Mouse (Mus musculus) midbrain, embryonic 15.5 days (tissue): ENCODE measurements around the gene Dpagt1. TPM values are rescaled to one million over a fixed set of nuclear protein-coding genes. Genes with fewer than 3 reads are reported as not detected.

ENCODE experiments used
- ATAC-seq: fragments of 200-750 bp; cut with Nextera tagmentation; replicated peaks from 2 replicates; pipeline ENCODE4 v1.8.0; 2017; ENCODE audit warnings: moderate TSS enrichment
- H3K27ac ChIP-seq: fragments of 300-500 bp; sonication (generic); 2 replicates; pipeline ENCODE4 v1.5.1; 2015; ENCODE audit warnings: mild to moderate bottlenecking, inconsistent platforms
- H3K27me3 ChIP-seq: fragments of 300-500 bp; sonication (generic); replicated peaks from 2 replicates; pipeline ENCODE4 v1.6.1; 2015; ENCODE audit warnings: inconsistent platforms
- H3K36me3 ChIP-seq: fragments of 300-500 bp; sonication (generic); replicated peaks from 2 replicates; pipeline ENCODE4 v1.6.1; 2015; ENCODE audit warnings: inconsistent platforms
- H3K4me1 ChIP-seq: fragments of 300-500 bp; sonication (generic); 2 replicates; pipeline ENCODE4 v1.6.1; 2015; ENCODE audit warnings: inconsistent platforms
- H3K4me2 ChIP-seq: fragments of 300-500 bp; sonication (generic); 2 replicates; pipeline ENCODE4 v1.6.1; 2015; ENCODE audit warnings: inconsistent platforms, mild to moderate bottlenecking, moderate library complexity
- H3K4me3 ChIP-seq: fragments of 300-500 bp; sonication (generic); 2 replicates; pipeline ENCODE4 v1.5.1; 2015; ENCODE audit warnings: mild to moderate bottlenecking, inconsistent platforms
- H3K9ac ChIP-seq: fragments of 300-500 bp; sonication (generic); 2 replicates; pipeline ENCODE4 v1.6.1; 2015; ENCODE audit warnings: mild to moderate bottlenecking, inconsistent platforms
- H3K9me3 ChIP-seq: fragments of 300-500 bp; sonication (generic); 2 replicates; pipeline ENCODE4 v1.6.1; 2016; ENCODE audit warnings: inconsistent platforms
- WGBS: fragments of 180-500 bp; shearing (Covaris S2); methylation state at CpG from one replicate; pipeline ENCODE4 v1.1.7; 2015; ENCODE audit warnings: mixed read lengths; 5-methylcytosine and 5-hydroxymethylcytosine counted together
- polyA plus RNA-seq: library from polyadenylated mRNA; unstranded; fragments of >200 nt; fragmentation: Nextera tagmentation; extraction: Ambion mirVana; gene quantifications from 2 replicates; pipeline ENCODE4 v1.2.1, GENCODE M21; 2015

Gene Dpagt1
- polyA plus RNA-seq, 1 experiment from 2014 or later, result 36.5 TPM

DNA sequence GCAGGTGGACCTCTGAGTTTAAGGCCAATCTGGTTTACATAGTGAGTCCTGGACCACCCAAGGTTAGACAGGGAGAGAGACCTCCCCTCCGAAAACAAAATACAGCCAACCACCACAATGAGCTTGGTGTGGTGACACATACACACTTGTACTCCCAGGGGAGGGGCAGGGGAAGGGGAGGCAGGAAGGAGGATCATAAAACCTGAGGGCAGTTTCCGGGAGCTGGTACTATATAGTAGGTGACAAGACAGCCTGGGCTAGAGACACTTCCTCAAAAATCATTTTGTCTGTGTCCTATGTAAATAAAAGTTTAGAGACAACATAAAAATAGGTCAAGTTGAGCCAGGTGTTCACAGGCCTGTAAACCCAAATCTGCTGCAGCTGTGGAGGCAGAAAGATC lies 18.6 kb upstream of the Dpagt1 start:
- no peak overlapping the region for H3K9ac ChIP-seq
- H3K4me1 ChIP-seq, result peaks cover 17% of the 10 kb centered on the region
- no peak overlapping the region for H3K27ac ChIP-seq
- no peak for ATAC-seq
- no peak overlapping the region for H3K4me2 ChIP-seq
- H3K4me3 ChIP-seq, result no peak overlapping the region
- 0 out of 2 replicates have a peak, but pooled peaks cover 4% of the 10 kb centered on the region for H3K27me3 ChIP-seq
- 90% methylated on average over 2 of the region's 2 CpGs for WGBS
- H3K36me3 ChIP-seq, result 0 out of 2 replicates have a peak, but pooled peaks cover 6% of the 10 kb centered on the region
- H3K9me3 ChIP-seq, result no peaks in the 10 kb centered on the region

- 64% methylated on average over 3 of the region's 3 CpGs for WGBS
- ATAC-seq, result no peak
- H3K9ac ChIP-seq, result no peak overlapping the region
- no peak overlapping the region for H3K4me3 ChIP-seq
- H3K27ac ChIP-seq, result no peak overlapping the region
- H3K4me1 ChIP-seq, result peaks cover 2% of the 10 kb centered on the region
- no peaks in the 10 kb centered on the region for H3K9me3 ChIP-seq
- no peak overlapping the region for H3K4me2 ChIP-seq
- peaks cover 16% of the 10 kb centered on the region for H3K36me3 ChIP-seq
- 0 out of 2 replicates have a peak, but pooled peaks cover 4% of the 10 kb centered on the region for H3K27me3 ChIP-seq
Observed at GRCm38 (mm10) chr9:44309756-44310155, 16.1 kb upstream of the Dpagt1 start.

- WGBS, result 28% methylated on average over 10 of the region's 10 CpGs
- 0 out of 2 replicates have a peak, but pooled peaks cover 4% of the 10 kb centered on the region for H3K27me3 ChIP-seq
- ATAC-seq, result no peak
- 0 out of 2 replicates have a peak overlapping the region, but pooled peaks have one; percentile 36 for H3K27ac ChIP-seq
- peaks cover 24% of the 10 kb centered on the region for H3K36me3 ChIP-seq
- H3K4me1 ChIP-seq, result no peaks in the 10 kb centered on the region
- H3K9me3 ChIP-seq, result no peaks in the 10 kb centered on the region
- H3K4me3 ChIP-seq, result no peak overlapping the region
- no peak overlapping the region for H3K9ac ChIP-seq
- no peak overlapping the region for H3K4me2 ChIP-seq
Observed at GRCm38 (mm10) chr9:44310750-44311135, 15.1 kb upstream of the Dpagt1 start.

DNA sequence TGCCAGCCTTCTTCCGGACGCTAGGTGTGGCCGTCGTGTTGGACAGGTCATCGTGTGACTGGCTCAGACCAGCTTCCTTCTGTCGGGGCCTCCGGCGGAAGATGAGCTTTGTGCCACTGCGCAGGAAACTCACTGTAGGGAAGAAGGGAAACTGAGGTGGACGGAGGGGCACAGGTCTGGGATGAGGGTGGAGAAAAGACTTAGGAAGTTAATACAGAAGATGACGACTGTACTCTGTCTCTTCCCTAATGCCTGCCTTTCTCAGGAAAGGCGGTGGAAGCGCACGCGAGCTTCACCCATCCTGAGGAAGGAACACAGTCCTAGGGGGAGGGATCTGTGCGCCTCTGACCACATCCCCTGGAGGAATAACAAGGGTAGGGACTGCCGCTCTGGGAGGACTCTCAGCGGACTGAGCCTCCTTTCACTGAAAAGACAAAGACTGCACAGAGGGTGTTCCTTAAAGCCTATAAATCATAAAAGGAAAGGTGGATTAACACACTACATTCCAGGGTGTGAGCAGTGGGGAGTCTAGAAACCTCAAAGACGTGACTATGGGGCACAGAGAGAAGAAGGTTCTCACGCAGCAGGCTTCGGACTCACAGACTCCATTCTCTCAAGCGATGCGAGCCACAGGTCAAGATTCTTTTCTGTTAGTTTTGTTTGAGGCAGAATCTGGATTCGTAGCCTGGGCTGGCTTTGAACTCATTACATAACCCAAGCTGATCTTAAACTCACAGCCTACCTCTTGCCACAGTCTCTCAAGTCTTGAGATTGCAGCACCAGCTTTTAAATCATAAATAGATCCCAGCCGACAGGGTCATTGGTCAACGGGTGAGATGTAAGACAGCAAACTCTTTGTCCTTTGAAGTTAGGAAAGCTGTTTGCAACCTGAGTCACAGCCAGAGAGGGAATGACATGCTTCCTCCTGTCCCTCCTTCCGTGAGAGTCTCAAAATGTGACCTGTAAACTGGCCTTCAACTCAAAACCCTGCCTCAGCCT lies 14.4 kb upstream of the Dpagt1 start:
- Histone ChIP-seq H3K4me1 (no peaks in the 10 kb centered on the region), H3K9ac (no peak overlapping the region), H3K27me3 (0 out of 2 replicates have a peak, but pooled peaks cover 4% of the 10 kb centered on the region), H3K4me3 (no peak overlapping the region), H3K27ac (peak overlapping the region; percentile 36; the same call in 1 of the 2 replicates), H3K4me2 (no peak overlapping the region), H3K36me3 (peaks cover 28% of the 10 kb centered on the region), H3K9me3 (no peaks in the 10 kb centered on the region)
- ATAC-seq, result no peak
- 7% methylated on average over 27 of the region's 27 CpGs for WGBS

- H3K4me2 ChIP-seq, result no peak overlapping the region
- no peaks in the 10 kb centered on the region for H3K9me3 ChIP-seq
- H3K36me3 ChIP-seq, result peaks cover 28% of the 10 kb centered on the region
- H3K27ac ChIP-seq, result no peak overlapping the region
- H3K4me1 ChIP-seq, result peaks cover 16% of the 10 kb centered on the region
- H3K4me3 ChIP-seq, result no peak overlapping the region
- 75% methylated on average over 19 of the region's 19 CpGs for WGBS
- ATAC-seq, result no peak
- H3K27me3 ChIP-seq, result 0 out of 2 replicates have a peak, but pooled peaks cover 4% of the 10 kb centered on the region
- no peak overlapping the region for H3K9ac ChIP-seq
Observed at GRCm38 (mm10) chr9:44313476-44314256, 12.2 kb upstream of the Dpagt1 start.

- Histone ChIP-seq H3K4me1 (peaks cover 22% of the 10 kb centered on the region), H3K4me2 (no peak overlapping the region), H3K27me3 (0 out of 2 replicates have a peak, but pooled peaks cover 4% of the 10 kb centered on the region), H3K36me3 (peaks cover 28% of the 10 kb centered on the region), H3K9ac (no peak overlapping the region), H3K27ac (no peak overlapping the region), H3K4me3 (no peak overlapping the region), H3K9me3 (no peaks in the 10 kb centered on the region)
- ATAC-seq, result no peak
- WGBS, result 52% methylated on average over 4 of the region's 4 CpGs
Observed at GRCm38 (mm10) chr9:44314257-44314547, 11.6 kb upstream of the Dpagt1 start.

GRCm38 (mm10) chr9:44314910-44315309 lies 10.9 kb upstream of the Dpagt1 start:
- WGBS, result 93% methylated on average over 18 of the region's 18 CpGs
- Histone ChIP-seq H3K9ac (no peak overlapping the region), H3K4me2 (no peak overlapping the region), H3K4me3 (no peak overlapping the region), H3K27ac (no peak overlapping the region), H3K4me1 (peaks cover 25% of the 10 kb centered on the region), H3K9me3 (no peaks in the 10 kb centered on the region), H3K36me3 (peaks cover 28% of the 10 kb centered on the region), H3K27me3 (0 out of 2 replicates have a peak, but pooled peaks cover 4% of the 10 kb centered on the region)
- no peak for ATAC-seq

DNA sequence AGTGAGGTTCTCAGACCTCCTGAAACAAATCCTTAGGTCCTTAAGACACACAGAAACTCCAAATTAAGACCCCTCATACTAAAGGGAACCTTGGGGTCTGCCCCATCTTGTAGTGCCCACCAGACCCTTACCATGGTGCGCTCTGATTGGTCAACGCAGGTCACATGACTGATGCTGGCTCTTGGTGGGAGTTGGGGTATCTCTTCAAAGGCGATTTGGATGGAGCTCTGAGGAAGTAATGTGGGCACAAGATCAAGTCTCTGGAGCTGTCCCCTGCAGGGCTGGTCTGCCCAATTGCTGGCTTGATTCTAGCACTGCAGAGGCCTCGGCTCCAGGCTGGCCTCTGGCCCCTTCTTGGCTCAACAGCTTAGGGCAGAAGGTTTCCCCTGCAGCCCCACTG lies 8.4 kb upstream of the Dpagt1 start:
- ATAC-seq, result no peak
- peaks cover 24% of the 10 kb centered on the region for H3K36me3 ChIP-seq
- 0 out of 2 replicates have a peak overlapping the region, but pooled peaks have one; percentile 89 for H3K9ac ChIP-seq
- 68% methylated on average over 4 of the region's 4 CpGs for WGBS
- H3K4me2 ChIP-seq, result peak overlapping the region; percentile 97; the same call in 1 of the 2 replicates
- no peaks in the 10 kb centered on the region for H3K27me3 ChIP-seq
- no peak overlapping the region for H3K27ac ChIP-seq
- peaks cover 34% of the 10 kb centered on the region for H3K4me1 ChIP-seq
- H3K4me3 ChIP-seq, result no peak overlapping the region
- no peaks in the 10 kb centered on the region for H3K9me3 ChIP-seq

GRCm38 (mm10) chr9:44318076-44318825 lies 7.6 kb upstream of the Dpagt1 start:
- Histone ChIP-seq H3K4me2 (peak overlapping the region; percentile 97), H3K27ac (no peak overlapping the region), H3K9ac (peak overlapping the region; percentile 89), H3K36me3 (peaks cover 17% of the 10 kb centered on the region), H3K4me3 (peak overlapping the region; percentile 88), H3K4me1 (peaks cover 34% of the 10 kb centered on the region), H3K27me3 (no peaks in the 10 kb centered on the region), H3K9me3 (no peaks in the 10 kb centered on the region)
- WGBS, result 39% methylated on average over 5 of the region's 5 CpGs
- no peak for ATAC-seq

GRCm38 (mm10) chr9:44318826-44319095 lies 7.1 kb upstream of the Dpagt1 start:
- Histone ChIP-seq H3K9me3 (no peaks in the 10 kb centered on the region), H3K4me3 (peak overlapping the region; percentile 88), H3K27me3 (no peaks in the 10 kb centered on the region), H3K9ac (peak overlapping the region; percentile 89), H3K4me1 (peaks cover 34% of the 10 kb centered on the region), H3K36me3 (peaks cover 12% of the 10 kb centered on the region), H3K4me2 (peak overlapping the region; percentile 97), H3K27ac (no peak overlapping the region)
- no peak for ATAC-seq
- 30% methylated on average over 3 of the region's 3 CpGs for WGBS

GRCm38 (mm10) chr9:44319105-44319886 lies 6.5 kb upstream of the Dpagt1 start:
- Histone ChIP-seq H3K4me3 (peak overlapping the region; percentile 88), H3K27ac (peak overlapping the region; percentile 85), H3K36me3 (peaks cover 12% of the 10 kb centered on the region), H3K9me3 (no peaks in the 10 kb centered on the region), H3K4me2 (peak overlapping the region; percentile 97), H3K27me3 (no peaks in the 10 kb centered on the region), H3K9ac (peak overlapping the region; percentile 89), H3K4me1 (peaks cover 34% of the 10 kb centered on the region)
- peak; percentile 34 for ATAC-seq
- 2% methylated on average over 37 of the region's 37 CpGs for WGBS
